Mouse (Mus musculus): ENCODE data around the gene Cyp4f16. TPM values are rescaled to one million over a fixed set of nuclear protein-coding genes. Genes with fewer than 3 reads are reported as not detected.
A peak's percentile ranks its signal among the peaks of the same experiment; 100 is the strongest.
"Not testable (repeated sequence)": the region's sequence is repeated elsewhere in the genome, so short reads cannot be mapped to it uniquely, and the experiment has no call there.

Cyp4f16 gene
- polyA plus RNA-seq, 1 experiment from 2014 or later: 8.3 TPM

DNA sequence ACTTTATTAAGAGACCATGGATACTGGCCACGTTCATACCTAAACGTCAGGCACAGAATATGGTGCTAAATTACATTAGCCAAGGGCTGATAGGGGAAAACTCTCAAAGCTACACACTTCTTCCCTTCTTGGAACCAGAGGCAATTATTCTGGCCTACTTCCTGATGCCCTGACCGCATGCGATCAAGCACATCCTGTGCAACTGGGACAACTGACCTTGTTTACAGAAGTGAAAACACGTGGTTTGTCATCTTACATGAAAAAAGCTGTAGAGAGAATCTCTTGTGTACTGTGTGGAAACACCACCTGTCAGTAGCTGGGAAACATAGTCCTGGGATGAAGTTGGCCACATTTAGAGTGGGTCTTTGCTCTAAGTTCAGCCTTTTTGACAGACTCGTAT is 2.3 kb upstream of the Cyp4f16 start:
- WGBS: 87% methylated on average over 6 of the region's 6 CpGs
- no peak overlapping the region for H3K4me2 ChIP-seq
- no peak for DNase-seq (ENCODE audit: low spot score, missing footprints)
- no peak overlapping the region for H3K4me3 ChIP-seq (ENCODE audit: low read depth, low read length)
- no peaks in the 10 kb centered on the region for H3K4me1 ChIP-seq (ENCODE audit: control insufficient read depth, insufficient read depth, low read length)
- no peaks in the 10 kb centered on the region for H3K9me3 ChIP-seq (ENCODE audit: control insufficient read depth, low read length)
- H3K27me3 ChIP-seq (ENCODE audit: control insufficient read depth, insufficient read depth, low read length): no peaks in the 10 kb centered on the region
- no peak overlapping the region for H3K27ac ChIP-seq (ENCODE audit: low read depth, low read length)
- H3K36me3 ChIP-seq (ENCODE audit: control insufficient read depth, insufficient read depth, low read length): no peaks in the 10 kb centered on the region
- H3K9ac ChIP-seq (ENCODE audit: low read length): no peak overlapping the region
- no peak for ATAC-seq (ENCODE audit: low FRiP score)

- no peak overlapping the region for H3K27ac ChIP-seq (ENCODE audit: low read depth, low read length)
- no peaks in the 10 kb centered on the region for H3K36me3 ChIP-seq (ENCODE audit: control insufficient read depth, insufficient read depth, low read length)
- H3K27me3 ChIP-seq (ENCODE audit: control insufficient read depth, insufficient read depth, low read length): no peaks in the 10 kb centered on the region
- H3K4me2 ChIP-seq: peak overlapping the region; percentile 27
- H3K9ac ChIP-seq (ENCODE audit: low read length): peak overlapping the region; percentile 57; the same call in 1 of the 2 replicates
- H3K9me3 ChIP-seq (ENCODE audit: control insufficient read depth, low read length): no peaks in the 10 kb centered on the region
- ATAC-seq (ENCODE audit: low FRiP score): no peak
- H3K4me3 ChIP-seq (ENCODE audit: low read depth, low read length): peak overlapping the region; percentile 20; the same call in 1 of the 2 replicates
- 66% methylated on average over 5 of the region's 5 CpGs for WGBS
- no peak for DNase-seq (ENCODE audit: low spot score, missing footprints)
- no peaks in the 10 kb centered on the region for H3K4me1 ChIP-seq (ENCODE audit: control insufficient read depth, insufficient read depth, low read length)
These were observed 501 bp downstream of the Cyp4f16 start for GRCm38 (mm10) chr17:32536867-32537250.

- not testable (repeated sequence) for H3K27me3 ChIP-seq (ENCODE audit: control insufficient read depth, insufficient read depth, low read length); H3K27ac ChIP-seq (ENCODE audit: low read depth, low read length); H3K36me3 ChIP-seq (ENCODE audit: control insufficient read depth, insufficient read depth, low read length); H3K9me3 ChIP-seq (ENCODE audit: control insufficient read depth, low read length); H3K9ac ChIP-seq (ENCODE audit: low read length); H3K4me1 ChIP-seq (ENCODE audit: control insufficient read depth, insufficient read depth, low read length); ATAC-seq (ENCODE audit: low FRiP score); H3K4me3 ChIP-seq (ENCODE audit: low read depth, low read length); H3K4me2 ChIP-seq; DNase-seq (ENCODE audit: low spot score, missing footprints)
- WGBS: 96% methylated on average over 5 of the region's 5 CpGs
These were observed 8.4 kb downstream of the Cyp4f16 start for GRCm38 (mm10) chr17:32544792-32545191.

- not testable (repeated sequence) for H3K27me3 ChIP-seq (ENCODE audit: control insufficient read depth, insufficient read depth, low read length); H3K4me1 ChIP-seq (ENCODE audit: control insufficient read depth, insufficient read depth, low read length); H3K27ac ChIP-seq (ENCODE audit: low read depth, low read length); H3K9me3 ChIP-seq (ENCODE audit: control insufficient read depth, low read length); H3K36me3 ChIP-seq (ENCODE audit: control insufficient read depth, insufficient read depth, low read length); DNase-seq (ENCODE audit: low spot score, missing footprints)
- peak; percentile 31; the same call in 1 of the 2 replicates for ATAC-seq (ENCODE audit: low FRiP score)
- 90% methylated on average over 3 of the region's 3 CpGs for WGBS
- Histone ChIP-seq H3K9ac (ENCODE audit: low read length) (peak overlapping the region; percentile 46; the same call in 1 of the 2 replicates), H3K4me3 (ENCODE audit: low read depth, low read length) (peak overlapping the region; percentile 22), H3K4me2 (peak overlapping the region; percentile 56)
These were observed 14.0 kb downstream of the Cyp4f16 start for GRCm38 (mm10) chr17:32550377-32550776.

GRCm38 (mm10) chr17:32550900-32551770 is 14.8 kb downstream of the Cyp4f16 start:
- Histone ChIP-seq H3K27me3 (ENCODE audit: control insufficient read depth, insufficient read depth, low read length) (no peaks in the 10 kb centered on the region), H3K27ac (ENCODE audit: low read depth, low read length) (no peak overlapping the region)

GRCm38 (mm10) chr17:32553016-32553415 is 16.7 kb downstream of the Cyp4f16 start:
- H3K4me2 ChIP-seq; H3K9me3 ChIP-seq (ENCODE audit: control insufficient read depth, low read length); ATAC-seq (ENCODE audit: low FRiP score); H3K27me3 ChIP-seq (ENCODE audit: control insufficient read depth, insufficient read depth, low read length); H3K36me3 ChIP-seq (ENCODE audit: control insufficient read depth, insufficient read depth, low read length); H3K9ac ChIP-seq (ENCODE audit: low read length); DNase-seq (ENCODE audit: low spot score, missing footprints); H3K4me1 ChIP-seq (ENCODE audit: control insufficient read depth, insufficient read depth, low read length); H3K4me3 ChIP-seq (ENCODE audit: low read depth, low read length); H3K27ac ChIP-seq (ENCODE audit: low read depth, low read length): not testable (repeated sequence)
- 55% methylated on average over 1 of the region's 1 CpGs for WGBS

More at GRCm38 (mm10) chr17:32550900-32551770, 14.8 kb downstream of the Cyp4f16 start:
- Histone ChIP-seq H3K9ac (ENCODE audit: low read length) (peak overlapping the region; percentile 46; the same call in 1 of the 2 replicates), H3K4me2 (peak overlapping the region; percentile 56), H3K4me1 (ENCODE audit: control insufficient read depth, insufficient read depth, low read length) (no peaks in the 10 kb centered on the region), H3K36me3 (ENCODE audit: control insufficient read depth, insufficient read depth, low read length) (no peaks in the 10 kb centered on the region), H3K9me3 (ENCODE audit: control insufficient read depth, low read length) (no peaks in the 10 kb centered on the region), H3K4me3 (ENCODE audit: low read depth, low read length) (peak overlapping the region; percentile 22)
- ATAC-seq (ENCODE audit: low FRiP score) (peak; percentile 94), DNase-seq (ENCODE audit: low spot score, missing footprints) (peak; percentile 99)
- 11% methylated on average over 20 of the region's 20 CpGs for WGBS

- not testable (repeated sequence) for H3K4me3 ChIP-seq (ENCODE audit: low read depth, low read length); DNase-seq (ENCODE audit: low spot score, missing footprints); ATAC-seq (ENCODE audit: low FRiP score); H3K9me3 ChIP-seq (ENCODE audit: control insufficient read depth, low read length); H3K4me2 ChIP-seq; H3K9ac ChIP-seq (ENCODE audit: low read length); H3K36me3 ChIP-seq (ENCODE audit: control insufficient read depth, insufficient read depth, low read length); H3K27ac ChIP-seq (ENCODE audit: low read depth, low read length); H3K4me1 ChIP-seq (ENCODE audit: control insufficient read depth, insufficient read depth, low read length); H3K27me3 ChIP-seq (ENCODE audit: control insufficient read depth, insufficient read depth, low read length)
- WGBS: 79% methylated on average over 9 of the region's 9 CpGs
These were observed 18.0 kb downstream of the Cyp4f16 start for GRCm38 (mm10) chr17:32554368-32554767.

DNA sequence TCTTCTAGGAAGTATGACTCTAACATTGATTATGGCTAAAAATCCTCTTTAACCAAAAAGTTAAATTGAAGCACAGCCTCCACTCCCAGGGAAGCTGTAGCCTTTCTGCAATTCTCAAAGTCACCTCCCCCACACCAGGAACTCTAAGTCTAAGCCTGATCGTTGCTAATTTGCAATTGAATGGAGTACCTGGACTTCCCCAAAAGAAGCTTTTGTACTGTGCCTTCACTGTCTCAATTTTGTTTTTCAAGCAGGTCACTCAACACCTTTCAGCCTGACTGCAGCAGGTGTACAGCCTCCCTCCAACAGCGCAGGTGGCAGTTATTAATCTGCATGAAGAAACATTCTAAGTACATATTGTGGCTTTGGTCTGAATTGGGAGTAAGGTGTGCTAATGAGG is 26.9 kb downstream of the Cyp4f16 start:
- WGBS: 85% methylated on average over 2 of the region's 2 CpGs
- H3K36me3 ChIP-seq (ENCODE audit: control insufficient read depth, insufficient read depth, low read length); H3K27me3 ChIP-seq (ENCODE audit: control insufficient read depth, insufficient read depth, low read length); ATAC-seq (ENCODE audit: low FRiP score); H3K27ac ChIP-seq (ENCODE audit: low read depth, low read length); H3K4me1 ChIP-seq (ENCODE audit: control insufficient read depth, insufficient read depth, low read length); H3K9ac ChIP-seq (ENCODE audit: low read length); H3K4me2 ChIP-seq; H3K9me3 ChIP-seq (ENCODE audit: control insufficient read depth, low read length); H3K4me3 ChIP-seq (ENCODE audit: low read depth, low read length); DNase-seq (ENCODE audit: low spot score, missing footprints): not testable (repeated sequence)

DNA sequence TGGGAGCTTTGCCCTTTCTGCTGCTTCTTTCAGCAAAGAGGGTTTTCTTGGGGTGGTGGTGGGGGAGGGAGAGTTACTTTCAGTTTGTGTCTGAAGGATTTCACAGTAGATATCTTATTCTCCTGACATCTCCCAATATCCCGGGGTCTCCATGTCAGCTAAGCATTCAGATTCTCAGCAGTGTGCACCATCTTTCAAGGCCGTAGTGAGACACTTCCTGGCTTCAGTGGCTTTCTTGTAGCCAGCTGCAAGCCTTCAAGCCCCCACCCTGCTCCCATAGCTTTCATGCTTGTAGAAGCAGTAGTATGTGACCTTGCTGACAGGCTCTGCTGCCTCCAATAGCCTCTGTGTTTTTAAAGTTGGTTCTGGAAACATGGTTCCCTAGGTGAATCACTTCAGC is 36.9 kb downstream of the Cyp4f16 start:
- H3K4me3 ChIP-seq (ENCODE audit: low read depth, low read length): not testable (repeated sequence)

More for the DNA sequence above, 36.9 kb downstream of the Cyp4f16 start:
- H3K9me3 ChIP-seq (ENCODE audit: control insufficient read depth, low read length); H3K9ac ChIP-seq (ENCODE audit: low read length); H3K27me3 ChIP-seq (ENCODE audit: control insufficient read depth, insufficient read depth, low read length); H3K27ac ChIP-seq (ENCODE audit: low read depth, low read length); H3K4me2 ChIP-seq; ATAC-seq (ENCODE audit: low FRiP score); DNase-seq (ENCODE audit: low spot score, missing footprints); H3K36me3 ChIP-seq (ENCODE audit: control insufficient read depth, insufficient read depth, low read length); H3K4me1 ChIP-seq (ENCODE audit: control insufficient read depth, insufficient read depth, low read length): not testable (repeated sequence)
- WGBS: 56% methylated on average over 2 of the region's 2 CpGs

All from midbrain, embryonic 11.5 days (tissue).